Mouse (Mus musculus) induced T-regulatory cell, adult 2 months (primary cell): ENCODE measurements around the gene Drd2.

Source experiments
- DNase-seq: peaks from one replicate; pipeline ENCODE4 v3.0.0-alpha.2; 2012; ENCODE audit warnings: low read depth

The Drd2 gene

DNA sequence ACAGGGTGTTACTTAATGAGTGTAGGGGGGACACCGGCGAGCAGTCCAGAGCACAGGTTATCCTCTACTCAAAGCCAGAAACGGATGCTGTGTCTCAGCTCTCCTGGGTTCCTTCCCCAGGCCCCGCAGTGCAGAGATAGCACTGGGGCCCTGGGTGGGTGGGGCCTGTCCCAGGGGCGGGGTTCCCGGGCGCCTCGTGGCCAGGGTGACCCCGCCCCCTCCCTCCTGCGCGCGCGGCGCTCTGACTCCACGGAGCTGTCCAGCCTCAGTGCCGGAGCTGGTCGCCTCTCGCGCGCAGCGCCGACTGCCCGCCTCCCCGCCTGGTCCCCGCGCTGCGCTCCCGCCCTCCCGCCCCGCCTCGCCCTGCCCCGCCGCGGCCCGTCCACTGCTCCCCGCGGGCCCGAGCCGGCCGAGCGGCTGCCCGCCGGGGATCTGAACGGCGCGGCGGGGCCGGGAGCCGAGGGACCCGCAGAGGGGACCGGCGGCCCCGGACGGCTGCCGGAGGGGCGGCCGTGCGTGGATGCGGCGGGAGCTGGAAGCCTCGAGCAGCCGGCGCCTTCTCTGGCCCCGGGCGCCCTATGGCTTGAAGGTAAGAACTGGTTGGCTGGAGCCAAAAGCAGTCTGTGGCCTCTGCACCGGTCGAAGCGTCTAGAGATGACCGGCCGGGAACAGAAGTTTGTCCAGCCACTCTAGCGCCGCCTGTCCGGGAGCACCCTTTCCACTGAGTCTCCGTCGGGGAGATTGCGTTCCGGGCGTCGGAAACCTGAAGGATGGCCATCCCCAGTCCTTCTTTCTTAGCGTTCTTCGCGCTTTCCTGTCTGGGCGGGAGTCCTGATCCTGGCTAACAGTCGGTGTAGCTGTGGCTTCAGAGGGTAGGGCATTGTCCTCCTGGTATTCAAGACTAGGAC is at the start of gene Drd2:
Gene Drd2 (plus strand): TSS at position 492 of the 908 bp plus-strand sequence.
- DNase-seq, result no peak

DNA sequence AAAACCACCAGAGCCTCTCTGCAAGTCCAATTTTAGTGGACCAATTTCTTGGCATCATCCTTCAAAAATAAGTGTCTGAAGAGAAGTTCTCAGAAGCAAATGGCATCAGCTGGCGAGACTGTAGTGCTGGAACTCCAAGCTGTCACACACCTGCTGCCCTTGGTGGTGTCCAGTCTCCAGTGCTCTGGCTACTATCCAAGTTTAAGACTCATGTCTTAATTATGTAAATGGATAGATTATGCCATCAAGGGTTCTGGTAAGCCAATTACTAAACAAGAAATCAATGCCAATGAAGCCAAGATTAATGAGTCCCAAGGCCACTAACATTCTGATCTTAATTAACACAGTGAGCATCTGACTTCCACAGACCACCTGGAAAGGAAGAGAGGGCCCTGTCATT is 45.3 kb upstream of the Drd2 start:
- no peak for DNase-seq

- no peak for DNase-seq
Observed at GRCm38 (mm10) chr9:49307576-49307975, 32.9 kb upstream of the Drd2 start.

DNA sequence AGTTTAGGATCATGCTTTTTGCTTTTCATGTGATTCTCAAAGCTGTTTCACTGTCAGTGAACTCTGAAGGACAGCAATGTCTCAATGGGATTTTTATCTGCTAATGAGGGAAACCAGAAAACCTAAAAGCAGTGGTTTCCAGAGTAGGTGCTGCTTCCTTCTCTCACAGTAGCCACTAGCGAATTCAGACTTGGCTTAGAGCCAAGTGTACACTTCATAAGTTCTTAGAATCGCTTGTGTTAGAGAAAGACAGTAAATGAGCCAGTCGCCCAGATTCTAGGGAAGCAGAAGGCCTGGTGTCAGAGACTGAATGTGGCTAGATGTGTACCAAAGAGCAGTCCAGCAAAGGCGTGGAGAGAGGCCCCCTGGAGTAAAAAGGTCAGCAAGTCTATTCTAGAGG is 29.6 kb upstream of the Drd2 start:
- DNase-seq, result no peak

GRCm38 (mm10) chr9:49318638-49319037 is 21.8 kb upstream of the Drd2 start:
- no peak for DNase-seq

DNA sequence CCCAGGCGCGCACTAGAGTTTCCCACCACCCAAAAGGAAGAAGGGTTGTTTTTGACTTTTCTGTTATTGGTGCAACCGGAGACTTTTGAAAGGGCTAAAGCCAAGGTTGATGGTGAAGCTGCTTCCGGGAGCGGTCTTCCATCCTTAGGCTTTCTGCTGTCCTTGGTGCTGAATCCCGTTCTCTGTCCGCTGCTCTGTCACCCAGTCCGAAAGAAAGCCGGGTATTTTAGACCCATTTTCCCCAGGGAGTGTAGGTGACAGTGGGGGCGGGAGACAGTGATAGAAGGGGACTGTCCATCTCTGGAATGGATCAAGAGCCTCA is 578 bp downstream of the Drd2 start:
- DNase-seq, result peak; percentile 1

DNA sequence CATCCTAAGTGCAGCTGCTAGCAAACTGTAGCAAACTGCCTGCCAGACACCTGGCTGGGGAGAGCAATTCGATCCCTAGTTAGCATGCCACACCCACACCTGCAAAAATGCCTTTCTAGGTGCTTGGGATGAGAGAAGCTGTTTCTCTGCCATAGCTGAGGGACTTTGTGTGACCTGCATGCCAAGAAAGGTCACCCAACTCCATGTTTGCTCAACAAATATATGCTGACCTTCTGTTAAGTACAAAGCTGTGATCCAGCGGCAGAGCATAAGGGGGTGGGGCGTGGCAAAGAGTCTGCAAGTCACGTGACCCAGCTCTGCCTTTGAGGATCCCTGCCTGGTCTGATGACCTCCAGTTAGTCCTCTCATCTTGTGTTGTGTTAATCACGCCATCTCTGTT is 25.3 kb downstream of the Drd2 start:
- no peak for DNase-seq

DNA sequence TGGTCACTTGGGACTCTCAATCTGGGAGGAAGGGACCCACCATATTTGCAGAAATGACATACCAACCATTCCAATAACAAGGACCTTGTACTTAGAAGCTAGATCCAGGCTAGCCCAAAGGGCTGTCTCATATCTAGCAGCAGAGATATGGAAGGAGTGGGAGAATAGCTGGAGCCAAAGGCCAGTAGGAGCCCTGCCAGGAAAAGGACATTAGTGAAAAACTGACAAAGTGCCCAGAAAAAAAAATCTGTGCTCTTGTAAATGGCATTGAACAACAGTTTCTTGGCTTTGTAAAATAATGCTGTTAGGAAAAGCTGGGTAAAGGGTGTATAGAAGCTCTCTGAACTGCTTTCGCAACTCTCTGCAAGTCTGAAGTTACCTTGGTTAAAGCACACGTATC is 33.5 kb downstream of the Drd2 start:
- no peak for DNase-seq

DNA sequence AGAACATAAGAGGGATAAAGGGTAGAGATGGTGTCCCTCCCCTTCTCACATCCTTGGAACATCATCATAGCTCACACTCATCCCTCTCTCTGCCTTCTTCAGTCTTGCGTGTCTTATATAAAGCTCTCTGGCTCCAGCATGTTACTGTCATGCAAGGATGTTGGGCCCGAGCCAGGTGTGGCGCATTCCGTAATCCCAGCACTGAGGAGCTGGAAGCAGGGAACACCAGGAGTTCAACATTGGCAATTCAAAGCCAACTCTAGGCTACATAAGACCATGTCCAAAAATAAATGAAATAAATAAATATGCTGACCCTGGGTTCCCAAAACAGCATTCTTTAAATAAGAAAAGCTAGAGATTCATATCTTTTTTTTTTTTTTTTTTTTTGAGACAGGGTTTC is 39.5 kb downstream of the Drd2 start:
- no peak for DNase-seq

DNA sequence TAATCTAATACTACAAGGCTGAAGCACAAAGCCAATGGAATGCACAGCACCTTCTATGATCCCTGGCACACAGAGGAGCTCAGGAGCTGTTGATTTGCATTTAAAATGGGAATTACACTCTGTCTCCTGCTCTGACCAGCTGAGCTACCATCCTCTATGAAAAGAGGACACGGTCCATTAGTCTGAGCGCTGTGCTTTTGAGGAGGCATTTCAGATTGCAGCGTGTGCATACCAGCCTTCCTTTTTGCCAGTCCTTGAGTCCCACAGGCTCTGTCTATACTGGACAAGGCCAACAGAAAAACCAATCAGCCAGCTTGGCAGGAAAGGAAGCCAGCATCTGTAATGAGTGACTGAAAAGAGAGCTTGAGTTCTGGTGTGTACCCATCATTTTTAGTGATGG is 43.6 kb downstream of the Drd2 start:
- DNase-seq, result no peak

- no peak for DNase-seq
Observed at GRCm38 (mm10) chr9:49384855-49385254, 44.4 kb downstream of the Drd2 start.

- no peak for DNase-seq
Observed at GRCm38 (mm10) chr9:49385301-49385700, 44.9 kb downstream of the Drd2 start.

DNA sequence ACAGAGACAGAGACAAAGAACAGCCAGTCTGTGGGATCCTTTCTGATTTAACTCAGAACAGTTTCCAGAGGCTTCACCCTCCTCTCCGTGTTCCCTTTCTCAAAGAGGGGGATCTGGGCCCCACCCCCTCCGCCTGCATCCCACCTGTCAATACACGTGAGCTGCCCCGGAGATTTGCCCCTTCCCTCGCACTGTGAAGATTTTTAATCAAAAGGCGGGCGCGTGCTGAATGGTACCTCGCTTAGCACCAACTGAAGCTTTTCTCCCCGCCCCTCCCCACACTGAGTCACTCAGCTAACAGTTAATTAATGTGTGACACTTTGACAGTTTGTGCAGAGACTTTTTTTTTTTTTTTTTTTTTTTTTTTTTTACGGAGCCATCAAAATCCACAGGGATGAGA is 45.7 kb downstream of the Drd2 start:
- no peak for DNase-seq

- no peak for DNase-seq
Observed at GRCm38 (mm10) chr9:49392242-49392641, 51.8 kb downstream of the Drd2 start.

GRCm38 (mm10) chr9:49396006-49396405 is 55.6 kb downstream of the Drd2 start:
- no peak for DNase-seq

DNA sequence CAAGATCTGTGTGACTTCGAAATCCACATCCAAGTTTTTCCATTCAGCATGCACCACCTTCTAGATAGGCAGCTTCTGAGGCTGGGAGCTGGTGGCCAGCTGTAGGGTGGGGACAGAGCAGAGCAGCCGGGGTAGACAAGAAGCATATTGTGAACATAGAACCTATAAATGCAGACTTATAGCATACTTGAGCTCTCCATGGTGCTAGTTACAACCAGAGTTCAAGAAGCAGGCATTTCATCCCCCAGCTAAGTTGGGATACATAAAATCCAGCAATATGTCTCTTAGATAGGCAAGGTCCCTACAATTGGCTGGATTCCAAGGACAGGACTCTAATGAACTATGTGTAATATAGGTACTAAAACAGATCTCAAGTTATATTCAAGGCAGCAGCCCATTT is 63.3 kb downstream of the Drd2 start:
- DNase-seq, result no peak

- DNase-seq, result no peak
Observed at GRCm38 (mm10) chr9:49407028-49407427, 66.6 kb downstream of the Drd2 start.

GRCm38 (mm10) chr9:49410621-49411020 is 70.2 kb downstream of the Drd2 start:
- DNase-seq, result no peak

DNA sequence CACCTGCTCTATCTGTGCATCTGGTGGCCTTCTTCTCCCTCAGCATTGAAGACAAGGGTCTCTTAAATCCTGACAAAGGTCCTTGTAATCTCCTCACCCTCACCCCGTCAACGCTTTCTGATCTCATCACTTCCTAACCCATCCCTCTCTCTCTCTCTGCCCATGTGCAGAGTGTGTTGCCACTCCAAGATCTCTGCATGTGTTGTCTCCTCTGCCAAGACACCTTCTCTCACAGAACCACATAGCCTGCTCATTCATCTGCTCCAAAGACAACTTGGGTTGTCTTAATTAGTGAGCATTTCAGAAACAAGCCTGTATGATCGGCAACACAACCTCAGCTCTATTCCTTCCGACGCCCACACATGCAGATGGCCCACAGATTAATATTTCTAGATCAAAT is 83.4 kb downstream of the Drd2 start:
- DNase-seq, result no peak

GRCm38 (mm10) chr9:49425585-49425984 is 85.2 kb downstream of the Drd2 start:
- DNase-seq, result no peak

- no peak for DNase-seq
Observed at GRCm38 (mm10) chr9:49426921-49427320, 86.5 kb downstream of the Drd2 start, which contains the start of gene Ankk1. Gene Ankk1, minus strand, starts transcription at chr9:49427021.

DNA sequence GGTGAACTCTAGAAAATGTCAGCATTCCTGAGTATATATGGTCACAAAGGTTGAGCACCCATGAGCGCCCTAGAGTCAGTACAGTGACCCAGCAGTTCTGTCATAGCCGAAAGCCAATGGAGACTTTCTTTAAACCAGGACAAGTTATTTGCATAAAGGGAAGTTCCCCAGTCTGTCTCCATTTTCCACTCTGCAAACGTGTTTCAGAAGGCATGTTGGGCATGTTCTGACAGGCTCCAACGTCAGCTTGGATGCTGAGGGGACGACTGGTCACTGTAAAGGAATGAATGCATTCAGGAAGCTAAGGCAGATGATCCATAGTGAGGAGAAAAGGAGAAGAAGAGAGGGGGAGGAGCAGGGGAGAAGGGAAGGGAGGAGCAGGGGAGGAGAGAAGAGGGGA is 87.1 kb downstream of the Drd2 start:
- no peak for DNase-seq

- DNase-seq, result no peak
Observed at GRCm38 (mm10) chr9:49442621-49443020, 102.2 kb downstream of the Drd2 start.

- no peak for DNase-seq
Observed at GRCm38 (mm10) chr9:49450491-49450890, 110.1 kb downstream of the Drd2 start.
